Mouse (Mus musculus): ENCODE measurements around the gene Strip1. TPM values are rescaled to one million over a fixed set of nuclear protein-coding genes. Genes with fewer than 3 reads are reported as not detected.

Gene Strip1
- polyA plus RNA-seq (2016; fragmentation: Nextera tagmentation; extraction: Ambion mirVana): 68.2 and 89.6 TPM in 2 replicates

GRCm38 (mm10) chr3:107631523-107631958 is at the start of gene Strip1:
Gene Strip1, minus strand, starts transcription at chr3:107631694.
- H3K4me1 ChIP-seq (replicated peaks): peaks cover 25% of the 10 kb centered on the region
- WGBS: under 1% methylated on average over 35 of the region's 35 CpGs
- H3K9me3 ChIP-seq: no peaks in the 10 kb centered on the region
- DNase-seq (ENCODE audit: low spot score): peak; percentile 95
- peak within 1 kb of the TSS; percentile 98 for H3K27ac ChIP-seq
- H3K27me3 ChIP-seq (ENCODE audit: insufficient read depth, poor library complexity, severe bottlenecking): no peaks in the 10 kb centered on the region
- peak within 1 kb of the TSS; percentile 88 for H3K4me3 ChIP-seq
- peaks cover 32% of the 10 kb centered on the region for H3K36me3 ChIP-seq

DNA sequence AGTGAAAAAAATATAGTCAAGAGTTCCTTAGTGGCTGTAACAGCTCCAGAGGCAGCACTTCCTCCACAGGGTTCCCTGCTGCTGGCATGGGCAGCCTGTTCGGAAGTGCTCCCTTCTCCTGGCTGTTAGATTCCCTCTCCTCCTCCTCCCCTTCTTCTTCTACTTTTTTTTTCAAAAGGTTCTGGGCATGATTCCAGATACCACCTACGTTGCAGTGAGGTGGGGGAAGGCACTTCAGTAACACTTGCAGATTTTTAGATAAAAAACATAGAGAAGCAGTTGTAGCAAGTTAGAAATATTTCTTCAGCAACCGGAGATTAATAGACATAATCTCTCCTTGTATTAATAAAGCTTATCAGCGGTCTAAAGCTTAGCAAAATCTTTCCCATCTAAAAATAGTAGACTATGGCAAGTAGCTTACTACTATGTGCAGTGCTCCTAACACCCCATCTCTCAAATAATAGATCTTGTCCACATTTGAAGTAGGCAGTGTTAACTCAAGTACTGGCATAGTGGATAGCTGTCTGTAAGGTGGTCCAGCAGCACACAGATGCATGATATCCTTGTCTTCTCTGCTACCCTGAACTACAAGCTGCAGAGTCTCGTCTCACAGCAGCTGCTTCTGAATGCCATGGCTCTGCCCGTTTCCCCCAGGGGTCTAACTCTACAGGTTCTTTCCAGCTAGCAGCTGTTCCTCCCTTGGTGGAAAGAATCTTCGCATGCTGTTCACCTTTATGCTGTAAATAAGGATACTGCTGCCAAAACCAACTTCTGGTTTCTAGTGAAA is 49.5 kb upstream of the Strip1 start:
- H3K4me1 ChIP-seq (replicated peaks): peaks cover 12% of the 10 kb centered on the region
- no peak overlapping the region for H3K4me3 ChIP-seq
- no peaks in the 10 kb centered on the region for H3K9me3 ChIP-seq
- H3K36me3 ChIP-seq: peaks cover 17% of the 10 kb centered on the region
- DNase-seq (ENCODE audit: low spot score): no peak
- WGBS: 53% methylated on average over 7 of the region's 7 CpGs
- no peak overlapping the region for H3K27ac ChIP-seq
- no peaks in the 10 kb centered on the region for H3K27me3 ChIP-seq (ENCODE audit: insufficient read depth, poor library complexity, severe bottlenecking)

- H3K36me3 ChIP-seq: peaks cover 99% of the 10 kb centered on the region
- WGBS: 96% methylated on average over 2 of the region's 2 CpGs
- DNase-seq (ENCODE audit: low spot score): no peak
These were observed 40.0 kb upstream of the Strip1 start for GRCm38 (mm10) chr3:107671509-107671908.

DNA sequence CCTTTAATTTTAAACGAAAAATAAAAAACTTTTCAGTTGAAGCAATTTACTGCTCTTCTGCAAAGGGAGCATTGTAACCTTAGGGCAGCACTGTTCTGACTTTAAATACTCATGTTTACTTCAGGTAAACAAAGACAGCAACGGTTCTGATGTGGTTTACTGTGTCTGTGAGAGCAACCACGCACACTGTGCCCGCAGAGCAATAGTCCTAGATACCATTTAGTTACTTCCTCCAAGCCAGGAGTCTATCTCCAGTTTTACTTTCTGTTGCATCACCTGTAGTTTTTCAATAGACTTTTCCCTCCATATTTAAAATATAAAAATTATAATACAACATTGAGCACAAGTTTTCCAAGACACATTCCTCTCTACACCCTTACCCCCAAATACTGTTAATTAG is 39.0 kb upstream of the Strip1 start:
- Histone ChIP-seq H3K4me1 (replicated peaks) (no peaks in the 10 kb centered on the region), H3K9me3 (no peaks in the 10 kb centered on the region), H3K27me3 (ENCODE audit: insufficient read depth, poor library complexity, severe bottlenecking) (no peaks in the 10 kb centered on the region), H3K27ac (no peak overlapping the region), H3K36me3 (peaks cover 100% of the 10 kb centered on the region), H3K4me3 (no peak overlapping the region)
- WGBS: 87% methylated on average over 4 of the region's 4 CpGs
- DNase-seq (ENCODE audit: low spot score): no peak

More at GRCm38 (mm10) chr3:107671509-107671908, 40.0 kb upstream of the Strip1 start:
- no peak overlapping the region for H3K4me3 ChIP-seq
- H3K27ac ChIP-seq: no peak overlapping the region
- no peaks in the 10 kb centered on the region for H3K9me3 ChIP-seq
- no peaks in the 10 kb centered on the region for H3K4me1 ChIP-seq (replicated peaks)
- H3K27me3 ChIP-seq (ENCODE audit: insufficient read depth, poor library complexity, severe bottlenecking): no peaks in the 10 kb centered on the region

GRCm38 (mm10) chr3:107668786-107669185 is 37.3 kb upstream of the Strip1 start:
- no peak for DNase-seq (ENCODE audit: low spot score)
- H3K4me3 ChIP-seq: no peak overlapping the region
- no peaks in the 10 kb centered on the region for H3K4me1 ChIP-seq (replicated peaks)
- 92% methylated on average over 7 of the region's 7 CpGs for WGBS
- H3K9me3 ChIP-seq: no peaks in the 10 kb centered on the region
- peaks cover 100% of the 10 kb centered on the region for H3K36me3 ChIP-seq
- no peaks in the 10 kb centered on the region for H3K27me3 ChIP-seq (ENCODE audit: insufficient read depth, poor library complexity, severe bottlenecking)
- H3K27ac ChIP-seq: no peak overlapping the region

DNA sequence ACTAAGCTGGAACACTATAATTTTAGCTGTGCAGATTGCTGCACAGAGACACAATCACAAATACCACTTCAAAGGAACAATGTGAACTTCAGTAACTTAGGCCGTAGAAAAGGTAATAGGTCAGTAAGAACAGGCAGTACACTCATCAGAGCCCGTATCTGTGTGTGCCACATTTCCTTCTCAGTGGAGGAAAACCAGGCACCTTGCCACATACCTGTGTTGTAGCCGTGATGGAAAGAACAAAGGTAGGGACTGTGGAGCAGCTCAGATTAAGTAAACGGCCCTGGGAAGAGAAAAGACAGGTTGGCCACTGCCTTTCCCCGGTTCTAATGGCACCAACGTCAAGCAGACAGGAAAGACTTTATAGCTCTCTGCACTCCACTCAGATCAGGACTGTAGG is 35.9 kb upstream of the Strip1 start:
- Histone ChIP-seq H3K4me1 (replicated peaks) (no peaks in the 10 kb centered on the region), H3K9me3 (no peaks in the 10 kb centered on the region), H3K27me3 (ENCODE audit: insufficient read depth, poor library complexity, severe bottlenecking) (no peaks in the 10 kb centered on the region), H3K27ac (no peak overlapping the region), H3K36me3 (peaks cover 100% of the 10 kb centered on the region), H3K4me3 (no peak overlapping the region)
- no peak for DNase-seq (ENCODE audit: low spot score)
- WGBS: 90% methylated on average over 6 of the region's 6 CpGs

DNA sequence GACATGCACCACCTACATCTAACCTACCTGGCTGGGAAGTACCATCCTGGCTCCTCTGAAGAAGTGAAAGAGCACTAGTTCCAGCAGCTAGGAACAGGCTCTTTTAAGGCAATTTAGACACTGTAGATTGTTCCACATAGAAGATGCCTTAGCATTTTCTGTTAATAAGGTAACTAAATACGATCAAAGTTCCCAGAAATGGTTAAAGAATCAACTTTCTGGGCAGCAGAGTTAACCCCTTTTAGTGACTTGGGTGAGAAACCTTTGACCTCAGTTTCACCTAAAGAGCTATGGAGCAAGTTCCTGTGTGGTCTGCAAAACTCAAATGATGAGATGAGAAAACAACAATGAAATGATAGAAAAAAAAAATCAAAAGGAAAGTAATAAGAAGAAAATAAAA is 33.1 kb upstream of the Strip1 start:
- H3K27ac ChIP-seq: no peak overlapping the region
- no peak overlapping the region for H3K4me3 ChIP-seq
- DNase-seq (ENCODE audit: low spot score): no peak
- 97% methylated on average over 1 of the region's 1 CpGs for WGBS
- H3K36me3 ChIP-seq: peaks cover 100% of the 10 kb centered on the region
- no peaks in the 10 kb centered on the region for H3K27me3 ChIP-seq (ENCODE audit: insufficient read depth, poor library complexity, severe bottlenecking)
- no peaks in the 10 kb centered on the region for H3K4me1 ChIP-seq (replicated peaks)
- H3K9me3 ChIP-seq: no peaks in the 10 kb centered on the region

- Histone ChIP-seq H3K36me3 (peaks cover 59% of the 10 kb centered on the region), H3K27me3 (ENCODE audit: insufficient read depth, poor library complexity, severe bottlenecking) (no peaks in the 10 kb centered on the region), H3K4me3 (no peak overlapping the region), H3K4me1 (replicated peaks) (no peaks in the 10 kb centered on the region), H3K9me3 (no peaks in the 10 kb centered on the region), H3K27ac (no peak overlapping the region)
- WGBS: 90% methylated on average over 1 of the region's 1 CpGs
- DNase-seq (ENCODE audit: low spot score): no peak
These were observed 27.5 kb upstream of the Strip1 start for GRCm38 (mm10) chr3:107659000-107659399.

- no peak overlapping the region for H3K4me3 ChIP-seq
- H3K36me3 ChIP-seq: peaks cover 38% of the 10 kb centered on the region
- peaks cover 4% of the 10 kb centered on the region; the same call in 1 of the 2 replicates for H3K9me3 ChIP-seq
- no peaks in the 10 kb centered on the region for H3K4me1 ChIP-seq (replicated peaks)
- DNase-seq (ENCODE audit: low spot score): no peak
- H3K27ac ChIP-seq: no peak overlapping the region
- WGBS: 81% methylated on average over 4 of the region's 4 CpGs
- no peaks in the 10 kb centered on the region for H3K27me3 ChIP-seq (ENCODE audit: insufficient read depth, poor library complexity, severe bottlenecking)
These were observed 25.4 kb upstream of the Strip1 start for GRCm38 (mm10) chr3:107656888-107657287.

- no peaks in the 10 kb centered on the region for H3K27me3 ChIP-seq (ENCODE audit: insufficient read depth, poor library complexity, severe bottlenecking)
- no peak overlapping the region for H3K27ac ChIP-seq
- no peak for DNase-seq (ENCODE audit: low spot score)
- H3K9me3 ChIP-seq: peaks cover 4% of the 10 kb centered on the region; the same call in 1 of the 2 replicates
- H3K4me1 ChIP-seq (replicated peaks): no peaks in the 10 kb centered on the region
- WGBS: 94% methylated on average over 2 of the region's 2 CpGs
- H3K4me3 ChIP-seq: no peak overlapping the region
- H3K36me3 ChIP-seq: peaks cover 31% of the 10 kb centered on the region
These were observed 24.7 kb upstream of the Strip1 start for GRCm38 (mm10) chr3:107656151-107656550.

GRCm38 (mm10) chr3:107655491-107655890 is 24.0 kb upstream of the Strip1 start:
- H3K4me1 ChIP-seq (replicated peaks): no peaks in the 10 kb centered on the region
- WGBS: 85% methylated on average over 3 of the region's 3 CpGs
- no peak overlapping the region for H3K27ac ChIP-seq
- H3K27me3 ChIP-seq (ENCODE audit: insufficient read depth, poor library complexity, severe bottlenecking): no peaks in the 10 kb centered on the region
- peaks cover 4% of the 10 kb centered on the region; the same call in 1 of the 2 replicates for H3K9me3 ChIP-seq
- no peak for DNase-seq (ENCODE audit: low spot score)
- H3K4me3 ChIP-seq: no peak overlapping the region
- H3K36me3 ChIP-seq: peaks cover 24% of the 10 kb centered on the region

DNA sequence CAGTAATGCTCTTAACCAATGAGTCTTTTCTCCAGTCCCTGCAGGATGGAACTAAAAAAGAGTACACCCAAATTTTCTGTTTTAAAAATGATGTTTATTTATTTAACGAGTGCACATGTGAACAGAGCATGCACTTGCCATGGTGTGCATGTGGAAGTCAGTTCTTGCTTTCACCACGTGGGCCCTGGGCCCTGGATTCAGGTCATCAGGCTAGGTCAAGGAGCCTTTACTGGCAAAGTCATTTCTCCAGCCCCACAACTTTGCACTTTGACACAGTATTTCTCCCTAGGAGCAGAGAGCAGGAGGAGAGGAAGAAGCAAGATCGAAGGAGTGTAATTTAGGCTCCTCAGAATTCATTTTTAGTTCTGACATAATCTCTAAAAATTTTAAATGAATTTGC is 23.4 kb upstream of the Strip1 start:
- H3K4me3 ChIP-seq: no peak overlapping the region
- peaks cover 18% of the 10 kb centered on the region for H3K36me3 ChIP-seq
- H3K9me3 ChIP-seq: peaks cover 4% of the 10 kb centered on the region; the same call in 1 of the 2 replicates
- no peaks in the 10 kb centered on the region for H3K4me1 ChIP-seq (replicated peaks)
- H3K27ac ChIP-seq: no peak overlapping the region
- no peaks in the 10 kb centered on the region for H3K27me3 ChIP-seq (ENCODE audit: insufficient read depth, poor library complexity, severe bottlenecking)
- WGBS: 81% methylated on average over 3 of the region's 3 CpGs
- no peak for DNase-seq (ENCODE audit: low spot score)

DNA sequence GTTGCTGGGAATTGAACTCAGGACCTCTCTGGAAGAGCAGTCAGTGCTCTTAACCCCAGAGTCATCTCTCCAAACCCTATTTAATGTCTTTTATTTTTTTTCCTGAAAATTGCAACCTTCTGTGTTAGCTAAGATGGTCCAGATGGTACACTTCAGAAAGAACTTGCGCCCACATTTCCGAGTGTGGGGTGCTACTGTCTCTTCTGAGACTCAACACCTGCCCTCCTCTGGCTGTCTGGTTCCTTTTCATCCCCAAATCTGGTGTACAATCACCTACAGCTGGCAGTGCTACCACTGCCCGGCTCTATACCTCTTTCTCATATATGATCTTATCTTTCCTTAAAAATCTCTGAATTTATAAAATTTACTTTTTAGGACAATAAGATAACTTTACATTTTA is 21.5 kb upstream of the Strip1 start:
- no peak overlapping the region for H3K4me3 ChIP-seq
- no peak for DNase-seq (ENCODE audit: low spot score)
- H3K27ac ChIP-seq: no peak overlapping the region
- WGBS: 92% methylated on average over 3 of the region's 3 CpGs
- H3K27me3 ChIP-seq (ENCODE audit: insufficient read depth, poor library complexity, severe bottlenecking): no peaks in the 10 kb centered on the region
- no peaks in the 10 kb centered on the region for H3K36me3 ChIP-seq
- H3K4me1 ChIP-seq (replicated peaks): peaks cover under 1% of the 10 kb centered on the region
- H3K9me3 ChIP-seq: peaks cover 4% of the 10 kb centered on the region; the same call in 1 of the 2 replicates

Measured in hindbrain, embryonic 10.5 days (tissue).